Mouse (Mus musculus) hindbrain, embryonic 13.5 days (tissue): Measurements from ENCODE around the gene Smim11. TPM values are rescaled to one million over a fixed set of nuclear protein-coding genes. Genes with fewer than 3 reads are reported as not detected.

Experiments used
- ATAC-seq: fragments of 200-750 bp; cut with Nextera tagmentation; 2 replicates; pipeline ENCODE4 v1.8.0; 2017; ENCODE audit warnings: moderate TSS enrichment; ENCODE audit not compliant: low FRiP score
- H3K27ac ChIP-seq: fragments of 300-500 bp; sonication (generic); 2 replicates; pipeline ENCODE4 v1.5.1; 2015; ENCODE audit warnings: inconsistent platforms, mild to moderate bottlenecking, moderate library complexity
- H3K27me3 ChIP-seq: fragments of 300-500 bp; sonication (generic); 2 replicates; pipeline ENCODE4 v1.6.1; 2015; ENCODE audit warnings: mild to moderate bottlenecking, inconsistent platforms
- H3K36me3 ChIP-seq: fragments of 300-500 bp; sonication (generic); 2 replicates; pipeline ENCODE4 v1.6.1; 2015; ENCODE audit warnings: mild to moderate bottlenecking, inconsistent platforms
- H3K4me1 ChIP-seq: fragments of 300-500 bp; sonication (generic); replicated peaks from 2 replicates; pipeline ENCODE4 v1.6.1; 2015; ENCODE audit warnings: inconsistent platforms
- H3K4me2 ChIP-seq: fragments of 300-500 bp; sonication (generic); 2 replicates; pipeline ENCODE4 v1.6.1; 2015; ENCODE audit warnings: inconsistent platforms, mild to moderate bottlenecking, moderate library complexity
- H3K4me3 ChIP-seq: fragments of 300-500 bp; sonication (generic); 2 replicates; pipeline ENCODE4 v1.5.1; 2015; ENCODE audit warnings: mild to moderate bottlenecking, inconsistent platforms
- H3K9ac ChIP-seq: fragments of 300-500 bp; sonication (generic); 2 replicates; pipeline ENCODE4 v1.6.1; 2015; ENCODE audit warnings: mild to moderate bottlenecking, inconsistent platforms
- H3K9me3 ChIP-seq: fragments of 300-500 bp; sonication (generic); 2 replicates; pipeline ENCODE4 v1.6.1; 2016; ENCODE audit warnings: inconsistent platforms
- WGBS: fragments of 180-500 bp; shearing (Covaris S2); methylation state at CpG from one replicate; pipeline ENCODE4 v1.1.7; 2015; 5-methylcytosine and 5-hydroxymethylcytosine counted together
- polyA plus RNA-seq: library from polyadenylated mRNA; unstranded; fragments of >200 nt; fragmentation: Nextera tagmentation; extraction: Ambion mirVana; gene quantifications from 2 replicates; pipeline ENCODE4 v1.2.1, GENCODE M21; 2015

The Smim11 gene
- polyA plus RNA-seq, 1 experiment from 2014 or later, result 86.6 TPM

GRCm38 (mm10) chr16:92353897-92354296 is 52.8 kb downstream of the Smim11 start:
- Histone ChIP-seq H3K4me2 (no peak overlapping the region), H3K9ac (no peak overlapping the region), H3K36me3 (no peaks in the 10 kb centered on the region), H3K27ac (no peak overlapping the region), H3K9me3 (no peaks in the 10 kb centered on the region), H3K4me1 (peaks cover 19% of the 10 kb centered on the region), H3K27me3 (peaks cover 17% of the 10 kb centered on the region; the same call in 1 of the 2 replicates), H3K4me3 (no peak overlapping the region)
- no peak for ATAC-seq
- WGBS, result 77% methylated on average over 2 of the region's 2 CpGs

GRCm38 (mm10) chr16:92355366-92355765 is 54.3 kb downstream of the Smim11 start:
- Histone ChIP-seq H3K4me1 (peaks cover 21% of the 10 kb centered on the region), H3K4me3 (no peak overlapping the region), H3K9ac (no peak overlapping the region), H3K36me3 (no peaks in the 10 kb centered on the region), H3K27ac (no peak overlapping the region), H3K4me2 (no peak overlapping the region), H3K9me3 (no peaks in the 10 kb centered on the region), H3K27me3 (peaks cover 20% of the 10 kb centered on the region; the same call in 1 of the 2 replicates)
- 83% methylated on average over 5 of the region's 5 CpGs for WGBS
- ATAC-seq, result no peak

GRCm38 (mm10) chr16:92355982-92356381 is 54.9 kb downstream of the Smim11 start:
- peaks cover 20% of the 10 kb centered on the region; the same call in 1 of the 2 replicates for H3K27me3 ChIP-seq
- no peak overlapping the region for H3K4me3 ChIP-seq
- no peaks in the 10 kb centered on the region for H3K36me3 ChIP-seq
- H3K4me2 ChIP-seq, result no peak overlapping the region
- H3K9me3 ChIP-seq, result no peaks in the 10 kb centered on the region
- peaks cover 21% of the 10 kb centered on the region for H3K4me1 ChIP-seq
- no peak for ATAC-seq
- H3K9ac ChIP-seq, result no peak overlapping the region
- H3K27ac ChIP-seq, result no peak overlapping the region
- WGBS, result 83% methylated on average over 11 of the region's 11 CpGs

DNA sequence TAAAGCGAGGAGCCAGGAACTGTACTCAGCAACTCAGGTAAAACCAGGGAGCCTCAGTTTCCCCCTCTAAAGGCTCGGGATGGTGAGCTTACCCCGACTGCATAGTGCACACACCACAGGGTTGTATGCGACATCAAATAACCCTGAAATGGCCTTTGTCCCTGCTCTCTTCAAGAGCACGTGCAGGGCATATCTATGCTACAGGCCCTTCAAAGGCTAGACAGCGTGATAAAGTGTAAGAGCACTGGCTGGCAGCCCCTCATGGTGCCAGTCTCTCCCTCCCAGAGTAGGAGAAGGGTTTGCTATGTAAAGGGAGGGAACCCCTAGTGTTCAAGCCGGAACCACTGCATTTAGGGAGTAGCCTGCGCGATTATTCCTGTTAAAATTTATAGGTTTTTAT is 55.9 kb downstream of the Smim11 start:
- Histone ChIP-seq H3K4me2 (no peak overlapping the region), H3K4me3 (no peak overlapping the region), H3K9ac (no peak overlapping the region), H3K27me3 (peaks cover 20% of the 10 kb centered on the region; the same call in 1 of the 2 replicates), H3K9me3 (no peaks in the 10 kb centered on the region), H3K36me3 (no peaks in the 10 kb centered on the region), H3K27ac (no peak overlapping the region), H3K4me1 (peaks cover 21% of the 10 kb centered on the region)
- ATAC-seq, result no peak
- 47% methylated on average over 9 of the region's 9 CpGs for WGBS

GRCm38 (mm10) chr16:92357566-92357965 is 56.5 kb downstream of the Smim11 start:
- H3K27ac ChIP-seq, result no peak overlapping the region
- H3K9ac ChIP-seq, result no peak overlapping the region
- ATAC-seq, result no peak
- no peaks in the 10 kb centered on the region for H3K36me3 ChIP-seq
- no peak overlapping the region for H3K4me3 ChIP-seq
- no peak overlapping the region for H3K4me2 ChIP-seq
- 17% methylated on average over 10 of the region's 10 CpGs for WGBS
- H3K27me3 ChIP-seq, result peaks cover 20% of the 10 kb centered on the region; the same call in 1 of the 2 replicates
- peaks cover 21% of the 10 kb centered on the region for H3K4me1 ChIP-seq
- H3K9me3 ChIP-seq, result no peaks in the 10 kb centered on the region

GRCm38 (mm10) chr16:92358734-92359133 is 57.6 kb downstream of the Smim11 start:
- peaks cover 21% of the 10 kb centered on the region for H3K4me1 ChIP-seq
- H3K4me3 ChIP-seq, result no peak overlapping the region
- ATAC-seq, result peak; percentile 55
- H3K27me3 ChIP-seq, result peaks cover 20% of the 10 kb centered on the region; the same call in 1 of the 2 replicates
- no peaks in the 10 kb centered on the region for H3K9me3 ChIP-seq
- no peak overlapping the region for H3K4me2 ChIP-seq
- WGBS, result 19% methylated on average over 9 of the region's 9 CpGs
- no peak overlapping the region for H3K27ac ChIP-seq
- no peaks in the 10 kb centered on the region for H3K36me3 ChIP-seq
- H3K9ac ChIP-seq, result no peak overlapping the region

GRCm38 (mm10) chr16:92359229-92359628 is 58.1 kb downstream of the Smim11 start, which contains the start of gene Kcne1:
TSS of gene Kcne1 (minus strand) at chr16:92359468.
- WGBS, result 62% methylated on average over 9 of the region's 9 CpGs
- no peak within 1 kb of the TSS for H3K27ac ChIP-seq
- no peaks in the 10 kb centered on the region for H3K9me3 ChIP-seq
- no peak within 1 kb of the TSS for H3K9ac ChIP-seq
- no peaks in the 10 kb centered on the region for H3K36me3 ChIP-seq
- peaks cover 21% of the 10 kb centered on the region for H3K4me1 ChIP-seq
- ATAC-seq, result no peak
- H3K4me2 ChIP-seq, result no peak within 1 kb of the TSS
- no peak within 1 kb of the TSS for H3K4me3 ChIP-seq
- peaks cover 20% of the 10 kb centered on the region; the same call in 1 of the 2 replicates for H3K27me3 ChIP-seq

DNA sequence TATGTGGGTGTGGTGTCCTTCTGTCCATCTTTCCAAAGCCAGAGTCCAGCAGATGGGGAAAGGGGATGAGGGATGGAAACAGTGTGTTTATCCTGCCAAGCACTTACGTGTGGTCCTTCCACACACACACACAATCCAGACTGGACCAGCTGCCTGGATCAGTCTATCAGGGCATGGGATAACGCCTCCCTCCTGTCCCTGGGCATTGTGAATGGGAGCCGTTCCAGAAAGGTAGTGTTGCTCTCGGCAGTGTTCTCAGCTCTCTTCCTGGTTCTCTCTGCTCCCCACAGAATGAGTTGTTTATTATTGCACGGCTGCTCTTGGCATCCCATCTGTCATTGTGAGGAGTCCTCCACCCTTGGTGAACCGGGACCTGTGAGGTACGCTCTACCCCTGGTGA is 59.6 kb downstream of the Smim11 start:
- 81% methylated on average over 7 of the region's 7 CpGs for WGBS
- no peak for ATAC-seq

More for the DNA sequence above, 59.6 kb downstream of the Smim11 start:
- no peaks in the 10 kb centered on the region for H3K36me3 ChIP-seq
- no peak overlapping the region for H3K27ac ChIP-seq
- no peak overlapping the region for H3K9ac ChIP-seq
- H3K4me1 ChIP-seq, result peaks cover 21% of the 10 kb centered on the region
- H3K4me2 ChIP-seq, result no peak overlapping the region
- H3K4me3 ChIP-seq, result no peak overlapping the region
- no peaks in the 10 kb centered on the region for H3K9me3 ChIP-seq
- peaks cover 17% of the 10 kb centered on the region; the same call in 1 of the 2 replicates for H3K27me3 ChIP-seq

Other genes starting within 250 kb of the Smim11 start
- gene Mrps6, start 243.0 kb upstream of the Smim11 start, polyA plus RNA-seq, result 182 and 201 TPM in 2 replicates
- gene Gm49711, start 243.0 kb upstream of the Smim11 start, polyA plus RNA-seq, result 0.71 and 0.86 TPM in 2 replicates
- gene Slc5a3, start 243.0 kb upstream of the Smim11 start, polyA plus RNA-seq, result 18.4 and 19.5 TPM in 2 replicates
- 22.7 and 49.7 TPM in 2 replicates for gene Kcne2, start 8.9 kb upstream of the Smim11 start, polyA plus RNA-seq
- gene Fam243, start 20.2 kb downstream of the Smim11 start, polyA plus RNA-seq, result not detected in 2 replicates
- gene Kcne1, start 58.2 kb downstream of the Smim11 start, polyA plus RNA-seq, result 0.22 and 0.39 TPM in 2 replicates
- 56.5 and 56.6 TPM in 2 replicates for gene Rcan1, start 169.6 kb downstream of the Smim11 start, polyA plus RNA-seq
- 4.8 and 11.5 TPM in 2 replicates for gene Clic6, start 184.4 kb downstream of the Smim11 start, polyA plus RNA-seq